In genomic region chr11:80383626-80384046, GRCm38 (mm10) we compare ENCODE assay signal across 8 mouse cellular contexts. TPM values are rescaled to one million over a fixed set of nuclear protein-coding genes. Genes with fewer than 3 reads are reported as not detected.
A peak's percentile ranks its signal among the peaks of the same experiment; 100 is the strongest.
DNase-seq lines count a peak whose midpoint lies in the region; ATAC-seq lines count a peak whose summit lies in the region.

No protein-coding gene starts in this region.

- no peak for ATAC-seq in hindbrain, embryonic 13.5 days (ENCODE audit: low FRiP score)
- peak; percentile 13; the same call in 1 of the 2 replicates for ATAC-seq in lung, embryonic 16.5 days (ENCODE audit: low read depth)
- ATAC-seq in stomach, embryonic 15.5 days (ENCODE audit: insufficient read depth, low FRiP score, low read depth), result 0 out of 2 replicates have a peak, but pooled peaks have one; percentile 27

- H3K4me2 ChIP-seq in hindbrain, embryonic 13.5 days, result peak overlapping the region; percentile 25; the same call in 1 of the 2 replicates
- no peak overlapping the region; the same call in 1 of the 2 replicates for H3K4me2 ChIP-seq in lung, embryonic 16.5 days (ENCODE audit: low read depth, low read length)
- no peak overlapping the region for H3K4me2 ChIP-seq in stomach, embryonic 15.5 days

- peak; percentile 43 to 47 for DNase-seq in adrenal gland, postnatal 36 days
- DNase-seq in adrenal gland, adult 18-20 months (ENCODE audit: low spot score in 2 of 2), result no peak
- peak; percentile 86 for DNase-seq in 416B (ENCODE audit: low read depth)
- peak; percentile 50 for DNase-seq in embryo, embryonic 11 days
- no peak for DNase-seq in Muller cell, postnatal 12 days (ENCODE audit: inconsistent ontology term)

- no peaks in the 10 kb centered on the region for H3K9me3 ChIP-seq in hindbrain, embryonic 13.5 days
- no peaks in the 10 kb centered on the region for H3K9me3 ChIP-seq in lung, embryonic 16.5 days (ENCODE audit: control insufficient read depth, low read length)
- no peaks in the 10 kb centered on the region for H3K9me3 ChIP-seq in stomach, embryonic 15.5 days

- H3K27ac ChIP-seq in hindbrain, embryonic 13.5 days, result peak overlapping the region; percentile 94
- peak overlapping the region; percentile 92 for H3K27ac ChIP-seq in lung, embryonic 16.5 days (ENCODE audit: low read length)
- H3K27ac ChIP-seq in stomach, embryonic 15.5 days, result peak overlapping the region; percentile 86

- under 1% methylated on average over 20 of the region's 20 CpGs for WGBS in hindbrain, embryonic 13.5 days
- WGBS in lung, embryonic 16.5 days, result under 1% methylated on average over 20 of the region's 20 CpGs
- WGBS in stomach, embryonic 15.5 days, result under 1% methylated on average over 20 of the region's 20 CpGs

- peak overlapping the region; percentile 94 for H3K4me3 ChIP-seq in hindbrain, embryonic 13.5 days
- H3K4me3 ChIP-seq in lung, embryonic 16.5 days (ENCODE audit: low read length), result peak overlapping the region; percentile 97
- H3K4me3 ChIP-seq in stomach, embryonic 15.5 days (replicated peaks), result peak overlapping the region; percentile 75

- peaks cover 41% of the 10 kb centered on the region for H3K4me1 ChIP-seq in hindbrain, embryonic 13.5 days (replicated peaks)
- H3K4me1 ChIP-seq in lung, embryonic 16.5 days (replicated peaks; ENCODE audit: control insufficient read depth, insufficient read depth, low read length), result peaks cover 17% of the 10 kb centered on the region
- peaks cover 8% of the 10 kb centered on the region; the same call in 1 of the 2 replicates for H3K4me1 ChIP-seq in stomach, embryonic 15.5 days

- H3K36me3 ChIP-seq in hindbrain, embryonic 13.5 days, result peaks cover 13% of the 10 kb centered on the region
- peaks cover 16% of the 10 kb centered on the region for H3K36me3 ChIP-seq in lung, embryonic 16.5 days (ENCODE audit: control insufficient read depth, insufficient read depth, low read length)
- 0 out of 2 replicates have a peak, but pooled peaks cover 7% of the 10 kb centered on the region for H3K36me3 ChIP-seq in stomach, embryonic 15.5 days

- H3K9ac ChIP-seq in hindbrain, embryonic 13.5 days, result peak overlapping the region; percentile 96
- peak overlapping the region; percentile 99 for H3K9ac ChIP-seq in lung, embryonic 16.5 days (ENCODE audit: low read length)
- peak overlapping the region; percentile 70 for H3K9ac ChIP-seq in stomach, embryonic 15.5 days

- H3K27me3 ChIP-seq in hindbrain, embryonic 13.5 days, result no peaks in the 10 kb centered on the region
- H3K27me3 ChIP-seq in lung, embryonic 16.5 days (ENCODE audit: control insufficient read depth, insufficient read depth, low read depth, low read length), result no peaks in the 10 kb centered on the region
- no peaks in the 10 kb centered on the region for H3K27me3 ChIP-seq in stomach, embryonic 15.5 days (replicated peaks)

RNA-seq across cellular contexts. Expression of gene Zfp207, which starts 0.6 kb away (rescaled TPM):
- total RNA-seq in adrenal gland, postnatal 36 days (2021), result 100 to 1,000 TPM; 122 to 136 TPM
- total RNA-seq in adrenal gland, adult 18-20 months (2021), result 100 to 1,000 TPM; 115 to 123 TPM
- 210 and 214 TPM in 2 replicates for polyA plus RNA-seq in hindbrain, embryonic 13.5 days (2015; fragmentation: Nextera tagmentation; extraction: Ambion mirVana)
- 229 and 240 TPM in 2 replicates for polyA plus RNA-seq in lung, embryonic 16.5 days (2015; fragmentation: Nextera tagmentation; extraction: Ambion mirVana)
- 188 and 203 TPM in 2 replicates for polyA plus RNA-seq in stomach, embryonic 15.5 days (2015; fragmentation: Nextera tagmentation; extraction: Ambion mirVana)

RNA-seq across cellular contexts. Expression of gene 5730455P16Rik, which starts 5.8 kb away (rescaled TPM):
- total RNA-seq in adrenal gland, postnatal 36 days (2021), result 10 to 100 TPM; 12.7 to 20.5 TPM
- 10 to 100 TPM; 13.6 to 15.9 TPM for total RNA-seq in adrenal gland, adult 18-20 months (2021)
- polyA plus RNA-seq in hindbrain, embryonic 13.5 days (2015; fragmentation: Nextera tagmentation; extraction: Ambion mirVana), result 30.8 and 37.3 TPM in 2 replicates
- 17.5 and 19.4 TPM in 2 replicates for polyA plus RNA-seq in lung, embryonic 16.5 days (2015; fragmentation: Nextera tagmentation; extraction: Ambion mirVana)
- polyA plus RNA-seq in stomach, embryonic 15.5 days (2015; fragmentation: Nextera tagmentation; extraction: Ambion mirVana), result 18.1 and 20.5 TPM in 2 replicates

RNA-seq across cellular contexts. Expression of gene Psmd11, which starts 44.8 kb away (rescaled TPM):
- 100 to 1,000 TPM; 159 to 167 TPM for total RNA-seq in adrenal gland, postnatal 36 days (2021)
- 100 to 1,000 TPM; 142 to 151 TPM for total RNA-seq in adrenal gland, adult 18-20 months (2021)
- polyA plus RNA-seq in hindbrain, embryonic 13.5 days (2015; fragmentation: Nextera tagmentation; extraction: Ambion mirVana), result 293 and 331 TPM in 2 replicates
- 277 and 300 TPM in 2 replicates for polyA plus RNA-seq in lung, embryonic 16.5 days (2015; fragmentation: Nextera tagmentation; extraction: Ambion mirVana)
- 252 and 285 TPM in 2 replicates for polyA plus RNA-seq in stomach, embryonic 15.5 days (2015; fragmentation: Nextera tagmentation; extraction: Ambion mirVana)

Comparison
In these comparisons a context has a peak if more than half of its experiments do, and no peak if none do; other contexts are left out.
1. DNase-seq: peak in adrenal gland, postnatal 36 days (2 of 2), 416B (single experiment) and embryo, embryonic 11 days (single experiment); none in adrenal gland, adult 18-20 months (0 of 2) and Muller cell, postnatal 12 days (single experiment).
2. Peak in every context shown above with its lines, with median percentiles within 50 percentile points of each other: H3K27ac ChIP-seq, H3K4me3 ChIP-seq and H3K9ac ChIP-seq.